Mouse (Mus musculus): ENCODE data around the gene Strn3. TPM values are rescaled to one million over a fixed set of nuclear protein-coding genes. Genes with fewer than 3 reads are reported as not detected.
"Not testable (repeated sequence)": the region's sequence is repeated elsewhere in the genome, so short reads cannot be mapped to it uniquely, and the experiment has no call there.

Gene Strn3
- polyA plus RNA-seq, 1 experiment from 2014 or later = 46.3 TPM

DNA sequence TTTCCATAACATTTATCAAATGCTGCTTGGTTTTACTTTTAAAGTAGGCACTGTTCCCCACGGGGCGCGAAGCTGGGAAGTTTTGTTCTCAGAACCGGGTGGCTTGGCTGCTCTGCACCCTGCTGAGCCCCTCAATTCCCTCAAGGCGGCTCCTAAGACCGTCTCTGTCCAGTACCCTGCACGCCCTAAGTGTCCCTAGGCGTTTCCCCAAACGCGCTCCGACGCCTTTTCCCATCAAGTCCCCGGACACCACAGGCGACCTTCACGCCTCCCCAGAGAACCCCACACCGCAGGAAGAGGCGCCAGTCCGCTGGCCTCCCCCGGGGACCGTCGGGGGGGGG lies 98.8 kb downstream of the Strn3 start:
- WGBS = 1% methylated on average over 20 of the region's 21 CpGs
- Histone ChIP-seq H3K27ac (no peak overlapping the region), H3K4me2 (ENCODE audit: low read length) (peak overlapping the region; percentile 95), H3K9ac (ENCODE audit: low read depth, low read length) (0 out of 2 replicates have a peak overlapping the region, but pooled peaks have one; percentile 35), H3K36me3 (ENCODE audit: insufficient read depth, low read length) (no peaks in the 10 kb centered on the region), H3K4me3 (replicated peaks; ENCODE audit: low read depth, low read length) (peak overlapping the region; percentile 57), H3K4me1 (replicated peaks; ENCODE audit: insufficient read depth, low read length) (peaks cover 8% of the 10 kb centered on the region; the same call in 1 of the 2 replicates), H3K27me3 (ENCODE audit: insufficient read depth, low read length) (peaks cover 18% of the 10 kb centered on the region), H3K9me3 (replicated peaks; ENCODE audit: low read length) (no peaks in the 10 kb centered on the region)
- DNase-seq (ENCODE audit: low spot score) = no peak
- no peak for TF ChIP-seq CTCF (IDR thresholded peaks at IDR 0.05; ENCODE audit: low read depth)
- ATAC-seq (replicated peaks; ENCODE audit: low FRiP score, low read depth) = peak; percentile 59

DNA sequence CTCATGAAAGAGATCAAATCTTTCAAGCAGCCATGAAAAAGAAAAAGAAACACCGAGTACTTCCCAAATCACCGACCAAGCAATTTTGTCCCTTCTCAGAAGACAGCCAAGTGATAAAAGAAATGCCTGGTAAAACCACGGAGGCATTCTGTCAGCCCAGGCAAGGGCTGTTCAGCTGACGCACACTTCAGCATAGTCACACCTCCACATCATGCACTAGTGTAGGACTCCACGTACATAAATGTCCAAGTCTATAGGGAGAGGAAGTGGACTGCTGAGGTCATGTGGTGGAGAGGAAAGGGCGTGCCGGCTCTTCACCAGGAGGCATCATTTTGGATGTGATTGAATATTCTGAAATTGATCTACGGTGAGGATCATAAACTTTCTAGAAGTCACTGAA lies 99.8 kb downstream of the Strn3 start:
- H3K27me3 ChIP-seq (ENCODE audit: insufficient read depth, low read length) = peaks cover 18% of the 10 kb centered on the region
- TF ChIP-seq CTCF (IDR thresholded peaks at IDR 0.05; ENCODE audit: low read depth) = no peak

DNA sequence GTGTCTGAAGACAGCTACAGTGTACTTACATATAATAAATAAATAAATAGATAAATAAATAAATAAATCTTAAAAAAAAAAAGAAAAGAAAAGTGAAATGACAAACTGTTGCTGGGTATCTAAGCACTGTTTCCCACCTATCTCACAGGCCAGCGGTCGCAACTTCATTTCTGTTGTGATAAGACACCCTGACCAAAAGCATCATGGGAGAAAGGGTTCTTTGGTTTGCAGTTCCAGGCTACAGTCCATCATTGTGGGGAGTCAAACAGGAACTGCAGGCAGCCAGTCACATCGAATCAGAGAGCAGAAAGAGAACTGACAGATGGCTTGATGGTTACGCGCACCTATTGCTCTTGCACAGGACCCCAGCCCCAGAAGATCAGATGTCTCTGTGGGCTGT lies 102.4 kb downstream of the Strn3 start:
- H3K4me2 ChIP-seq (ENCODE audit: low read length) = no peak overlapping the region
- TF ChIP-seq CTCF (IDR thresholded peaks at IDR 0.05; ENCODE audit: low read depth) = no peak
- H3K9ac ChIP-seq (ENCODE audit: low read depth, low read length) = no peak overlapping the region
- DNase-seq (ENCODE audit: low spot score) = no peak
- no peak for ATAC-seq (replicated peaks; ENCODE audit: low FRiP score, low read depth)
- H3K4me3 ChIP-seq (replicated peaks; ENCODE audit: low read depth, low read length) = no peak overlapping the region
- no peak overlapping the region for H3K27ac ChIP-seq
- H3K4me1 ChIP-seq (replicated peaks; ENCODE audit: insufficient read depth, low read length) = peaks cover 8% of the 10 kb centered on the region; the same call in 1 of the 2 replicates
- 80% methylated on average over 5 of the region's 5 CpGs for WGBS
- no peaks in the 10 kb centered on the region for H3K36me3 ChIP-seq (ENCODE audit: insufficient read depth, low read length)
- no peaks in the 10 kb centered on the region for H3K9me3 ChIP-seq (replicated peaks; ENCODE audit: low read length)
- H3K27me3 ChIP-seq (ENCODE audit: insufficient read depth, low read length) = peaks cover 4% of the 10 kb centered on the region; the same call in 1 of the 2 replicates

More for the DNA sequence above, 99.8 kb downstream of the Strn3 start:
- ATAC-seq (replicated peaks; ENCODE audit: low FRiP score, low read depth) = no peak
- Histone ChIP-seq H3K27ac (no peak overlapping the region), H3K4me3 (replicated peaks; ENCODE audit: low read depth, low read length) (no peak overlapping the region), H3K36me3 (ENCODE audit: insufficient read depth, low read length) (no peaks in the 10 kb centered on the region), H3K4me1 (replicated peaks; ENCODE audit: insufficient read depth, low read length) (peaks cover 8% of the 10 kb centered on the region; the same call in 1 of the 2 replicates), H3K9ac (ENCODE audit: low read depth, low read length) (no peak overlapping the region), H3K9me3 (replicated peaks; ENCODE audit: low read length) (no peaks in the 10 kb centered on the region), H3K4me2 (ENCODE audit: low read length) (no peak overlapping the region)
- no peak for DNase-seq (ENCODE audit: low spot score)
- WGBS = 57% methylated on average over 8 of the region's 8 CpGs

DNA sequence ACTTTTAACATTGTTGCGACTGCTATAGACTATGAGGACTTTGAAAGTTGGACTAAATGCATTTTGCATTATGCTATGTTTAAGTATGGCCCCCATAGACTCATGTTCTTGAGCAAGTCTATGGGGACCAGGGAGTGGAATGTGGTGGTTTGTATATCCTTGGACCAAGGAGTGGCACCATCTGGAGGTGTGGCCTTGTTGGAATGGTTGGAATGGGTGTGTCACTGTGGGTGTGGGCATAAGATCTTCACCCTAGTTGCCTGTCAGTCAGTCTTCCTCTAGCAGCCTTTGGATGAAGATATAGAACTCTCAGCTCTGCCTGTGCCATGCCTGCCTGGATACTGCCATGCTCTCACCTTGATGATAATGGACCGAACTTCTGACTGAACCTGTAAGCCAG lies 113.9 kb downstream of the Strn3 start:
- H3K9ac ChIP-seq (ENCODE audit: low read depth, low read length); H3K4me2 ChIP-seq (ENCODE audit: low read length); H3K4me3 ChIP-seq (replicated peaks; ENCODE audit: low read depth, low read length); H3K36me3 ChIP-seq (ENCODE audit: insufficient read depth, low read length); H3K9me3 ChIP-seq (replicated peaks; ENCODE audit: low read length); H3K4me1 ChIP-seq (replicated peaks; ENCODE audit: insufficient read depth, low read length); ATAC-seq (replicated peaks; ENCODE audit: low FRiP score, low read depth); H3K27me3 ChIP-seq (ENCODE audit: insufficient read depth, low read length); H3K27ac ChIP-seq; DNase-seq (ENCODE audit: low spot score): not testable (repeated sequence)
- 92% methylated on average over 2 of the region's 2 CpGs for WGBS

GRCm38 (mm10) chr12:51572651-51573050 lies 119.0 kb downstream of the Strn3 start:
- Histone ChIP-seq H3K9me3 (replicated peaks; ENCODE audit: low read length) (no peaks in the 10 kb centered on the region), H3K4me3 (replicated peaks; ENCODE audit: low read depth, low read length) (no peak overlapping the region), H3K27ac (no peak overlapping the region), H3K4me2 (ENCODE audit: low read length) (no peak overlapping the region), H3K36me3 (ENCODE audit: insufficient read depth, low read length) (no peaks in the 10 kb centered on the region), H3K27me3 (ENCODE audit: insufficient read depth, low read length) (no peaks in the 10 kb centered on the region), H3K4me1 (replicated peaks; ENCODE audit: insufficient read depth, low read length) (no peaks in the 10 kb centered on the region), H3K9ac (ENCODE audit: low read depth, low read length) (no peak overlapping the region)
- DNase-seq (ENCODE audit: low spot score) (no peak), ATAC-seq (replicated peaks; ENCODE audit: low FRiP score, low read depth) (no peak)
- 75% methylated on average over 4 of the region's 4 CpGs for WGBS
- TF ChIP-seq CTCF (IDR thresholded peaks at IDR 0.05; ENCODE audit: low read depth) = no peak

DNA sequence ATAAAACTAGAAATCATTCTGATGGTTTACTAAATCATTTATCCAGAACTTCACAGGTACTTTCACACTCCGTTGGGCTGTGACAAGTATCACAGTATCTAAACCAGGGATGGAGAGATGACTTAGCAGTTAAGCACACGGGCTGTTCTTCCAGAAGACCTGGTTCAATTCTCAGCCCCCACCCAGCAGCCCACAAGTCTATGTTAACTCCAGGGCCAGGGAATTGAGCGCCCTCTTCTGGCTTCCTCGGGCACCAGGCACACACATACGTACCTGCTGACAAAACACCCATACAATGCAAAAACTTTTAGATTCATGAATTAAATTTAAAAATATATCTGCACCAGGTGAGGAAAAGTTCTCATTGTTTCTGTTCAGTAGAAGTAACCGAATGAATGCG lies 121.8 kb downstream of the Strn3 start:
- H3K9ac ChIP-seq (ENCODE audit: low read depth, low read length) = no peak overlapping the region
- ATAC-seq (replicated peaks; ENCODE audit: low FRiP score, low read depth) (no peak), DNase-seq (ENCODE audit: low spot score) (no peak)
- no peak overlapping the region for H3K4me2 ChIP-seq (ENCODE audit: low read length)
- no peak overlapping the region for H3K27ac ChIP-seq
- no peaks in the 10 kb centered on the region for H3K36me3 ChIP-seq (ENCODE audit: insufficient read depth, low read length)
- H3K9me3 ChIP-seq (replicated peaks; ENCODE audit: low read length) = no peaks in the 10 kb centered on the region
- 70% methylated on average over 7 of the region's 7 CpGs for WGBS
- H3K4me3 ChIP-seq (replicated peaks; ENCODE audit: low read depth, low read length) = no peak overlapping the region
- TF ChIP-seq CTCF (IDR thresholded peaks at IDR 0.05; ENCODE audit: low read depth) = no peak
- H3K4me1 ChIP-seq (replicated peaks; ENCODE audit: insufficient read depth, low read length) = no peaks in the 10 kb centered on the region
- no peaks in the 10 kb centered on the region for H3K27me3 ChIP-seq (ENCODE audit: insufficient read depth, low read length)

- H3K4me2 ChIP-seq (ENCODE audit: low read length) = no peak overlapping the region
- WGBS = 73% methylated on average over 8 of the region's 8 CpGs
Measured at GRCm38 (mm10) chr12:51569472-51569871, 122.2 kb downstream of the Strn3 start.

More at GRCm38 (mm10) chr12:51569472-51569871, 122.2 kb downstream of the Strn3 start:
- H3K9ac ChIP-seq (ENCODE audit: low read depth, low read length) = no peak overlapping the region
- no peaks in the 10 kb centered on the region for H3K27me3 ChIP-seq (ENCODE audit: insufficient read depth, low read length)
- H3K9me3 ChIP-seq (replicated peaks; ENCODE audit: low read length) = no peaks in the 10 kb centered on the region
- H3K4me1 ChIP-seq (replicated peaks; ENCODE audit: insufficient read depth, low read length) = no peaks in the 10 kb centered on the region
- no peaks in the 10 kb centered on the region for H3K36me3 ChIP-seq (ENCODE audit: insufficient read depth, low read length)
- ATAC-seq (replicated peaks; ENCODE audit: low FRiP score, low read depth) (no peak), DNase-seq (ENCODE audit: low spot score) (no peak)
- TF ChIP-seq CTCF (IDR thresholded peaks at IDR 0.05; ENCODE audit: low read depth) = no peak
- no peak overlapping the region for H3K4me3 ChIP-seq (replicated peaks; ENCODE audit: low read depth, low read length)
- H3K27ac ChIP-seq = no peak overlapping the region
